Mouse (Mus musculus): ENCODE measurements around the gene Wdr95.

DNA sequence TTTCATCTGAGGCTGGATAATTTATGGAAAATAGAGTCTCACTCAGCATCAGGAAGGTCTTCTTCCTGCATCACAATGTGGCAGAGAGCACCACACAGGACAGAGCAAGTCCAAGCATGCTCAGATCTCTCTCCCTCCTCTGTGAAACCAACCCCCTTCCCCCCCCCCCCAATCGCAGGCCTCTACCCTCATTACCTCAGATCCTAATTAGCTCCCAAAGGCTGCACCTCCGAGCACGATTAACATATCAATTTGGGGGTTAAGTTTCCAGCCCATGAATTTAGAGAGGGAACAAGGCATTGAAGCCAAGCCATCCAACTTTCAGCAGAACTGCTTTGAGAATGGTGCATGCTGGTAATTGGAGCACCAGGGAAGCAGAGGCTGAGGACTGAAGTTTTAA is 15.8 kb upstream of the Wdr95 start:
- TF ChIP-seq EP300 (IDR thresholded peaks at IDR 0.05; ENCODE audit: low read depth) = no peak
- no peak for TF ChIP-seq CTCF (IDR thresholded peaks at IDR 0.05; ENCODE audit: low read depth)

Data from liver, embryonic 14.5 days (tissue).